Mouse (Mus musculus): Measurements from ENCODE around the gene Lgals3. TPM values are rescaled to one million over a fixed set of nuclear protein-coding genes. Genes with fewer than 3 reads are reported as not detected.

Gene Lgals3
- total RNA-seq, 1 experiment from 2014 or later, result 82.9 TPM

DNA sequence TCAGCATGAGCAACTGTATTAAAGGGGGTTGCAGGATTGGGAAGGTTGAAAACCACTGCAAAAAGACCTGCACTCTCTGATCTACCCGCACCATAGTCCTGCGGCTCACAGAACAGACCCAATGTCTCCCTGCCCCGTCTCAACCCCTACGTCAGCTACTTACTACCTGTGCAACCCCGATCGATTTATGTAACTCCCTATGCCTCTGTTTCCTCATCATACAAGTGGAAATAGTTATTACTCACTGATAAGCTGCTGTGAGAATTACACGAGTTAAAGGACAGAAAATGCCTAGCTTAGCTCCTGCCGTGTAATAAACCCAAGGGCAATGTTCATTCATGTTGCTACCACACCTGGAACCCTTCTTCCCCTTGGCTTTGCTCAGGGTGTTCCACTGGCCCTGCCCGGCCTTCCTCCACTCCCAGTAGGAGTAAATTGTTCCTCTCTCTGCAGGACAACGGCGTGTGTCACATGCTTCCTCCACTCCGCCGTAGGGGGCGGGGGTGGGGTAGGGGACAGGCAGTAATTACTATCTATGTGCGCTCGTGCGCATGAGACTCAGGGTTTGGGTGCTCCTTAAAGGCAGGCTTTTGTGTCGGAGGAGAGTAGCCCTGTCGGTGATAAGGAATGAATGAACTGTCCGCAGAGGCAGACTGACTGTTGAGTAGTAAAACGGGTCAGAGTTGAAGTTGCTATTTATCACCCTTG is 2.7 kb upstream of the Lgals3 start:
- ATAC-seq (ENCODE audit: extremely low read depth, insufficient number of reproducible peaks, low FRiP score, poor library complexity, severe bottlenecking), result no peak

DNA sequence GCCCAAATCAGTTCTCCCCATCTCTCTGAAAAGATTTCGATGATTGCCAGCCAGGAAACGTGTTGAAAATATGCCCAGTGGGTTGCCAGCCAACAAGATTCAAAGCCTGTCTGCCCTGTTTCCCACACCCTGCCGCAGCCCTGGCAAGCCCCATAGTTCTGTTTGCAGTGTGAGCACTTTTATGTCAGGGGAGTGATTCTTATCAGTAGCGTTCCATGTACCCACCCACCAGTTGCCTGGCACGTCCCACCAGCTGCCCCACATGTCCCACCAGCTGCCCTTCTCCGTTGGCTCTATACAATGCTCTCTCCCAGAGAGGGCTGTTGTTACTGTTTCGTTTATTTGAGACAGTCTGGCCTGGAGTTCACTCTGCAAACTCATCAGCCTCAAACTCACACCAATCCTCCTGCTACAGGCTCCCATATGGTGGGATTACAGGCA is 650 bp upstream of the Lgals3 start:
- no peak for ATAC-seq (ENCODE audit: extremely low read depth, insufficient number of reproducible peaks, low FRiP score, poor library complexity, severe bottlenecking)

DNA sequence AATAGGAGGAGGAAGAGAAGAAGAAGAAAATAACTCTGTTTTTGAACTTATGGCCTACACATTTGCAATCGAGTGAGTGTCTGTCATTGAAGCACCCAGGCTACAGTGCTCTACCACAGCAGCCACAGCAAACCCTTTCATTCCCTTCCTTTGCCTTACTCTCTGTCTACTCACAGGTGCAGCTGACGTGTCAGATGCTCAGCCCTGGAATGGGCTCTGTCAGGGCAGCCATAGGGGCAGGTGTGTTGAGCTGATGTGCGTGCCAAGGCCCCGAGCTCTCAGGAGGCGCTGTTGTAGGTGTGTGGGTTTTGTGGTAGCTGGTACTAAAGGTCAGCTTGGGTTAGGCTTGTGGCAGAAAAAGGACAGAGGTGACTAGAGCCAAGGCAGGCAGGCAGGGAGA is 2.2 kb downstream of the Lgals3 start:
- ATAC-seq (ENCODE audit: extremely low read depth, insufficient number of reproducible peaks, low FRiP score, poor library complexity, severe bottlenecking), result no peak

DNA sequence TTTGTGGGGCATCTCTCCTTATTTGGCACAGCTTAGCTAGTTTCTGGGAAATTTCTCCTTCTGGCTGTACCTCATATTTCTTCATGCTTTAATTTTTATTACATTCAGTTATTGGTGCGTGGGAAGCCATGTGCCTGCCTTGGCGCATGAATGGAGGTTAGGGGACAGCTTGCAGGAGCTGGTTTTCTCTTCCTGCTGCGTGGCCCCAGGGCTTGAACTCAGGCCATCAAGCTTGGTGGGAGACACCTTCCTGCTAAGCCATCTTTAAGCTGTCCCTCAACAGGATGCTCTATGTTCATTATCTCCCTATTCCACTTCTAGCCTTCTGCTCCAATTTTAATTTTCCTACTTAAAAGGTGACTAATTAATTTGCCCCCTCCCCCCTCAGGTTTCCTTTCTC is 3.2 kb downstream of the Lgals3 start:
- ATAC-seq (ENCODE audit: extremely low read depth, insufficient number of reproducible peaks, low FRiP score, poor library complexity, severe bottlenecking), result no peak

DNA sequence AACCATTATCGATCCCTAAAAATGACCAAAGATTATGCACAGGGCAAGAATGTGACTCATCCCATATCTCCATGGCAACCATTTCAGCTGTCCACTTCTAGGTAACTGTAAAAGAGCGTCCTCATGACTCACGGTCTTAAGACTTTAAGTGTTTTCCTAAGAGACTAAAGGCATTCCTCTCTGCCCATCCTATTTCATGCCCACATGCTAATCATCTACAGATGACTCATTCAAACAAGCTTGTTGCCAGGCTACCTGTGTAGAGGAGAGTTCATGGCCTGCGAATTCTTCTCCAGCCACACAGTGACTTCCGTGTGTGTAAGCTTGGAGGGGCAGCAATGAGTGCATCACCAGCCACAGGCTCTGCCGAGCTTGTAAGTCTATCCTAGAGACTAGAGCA is 4.1 kb downstream of the Lgals3 start:
- no peak for ATAC-seq (ENCODE audit: extremely low read depth, insufficient number of reproducible peaks, low FRiP score, poor library complexity, severe bottlenecking)

DNA sequence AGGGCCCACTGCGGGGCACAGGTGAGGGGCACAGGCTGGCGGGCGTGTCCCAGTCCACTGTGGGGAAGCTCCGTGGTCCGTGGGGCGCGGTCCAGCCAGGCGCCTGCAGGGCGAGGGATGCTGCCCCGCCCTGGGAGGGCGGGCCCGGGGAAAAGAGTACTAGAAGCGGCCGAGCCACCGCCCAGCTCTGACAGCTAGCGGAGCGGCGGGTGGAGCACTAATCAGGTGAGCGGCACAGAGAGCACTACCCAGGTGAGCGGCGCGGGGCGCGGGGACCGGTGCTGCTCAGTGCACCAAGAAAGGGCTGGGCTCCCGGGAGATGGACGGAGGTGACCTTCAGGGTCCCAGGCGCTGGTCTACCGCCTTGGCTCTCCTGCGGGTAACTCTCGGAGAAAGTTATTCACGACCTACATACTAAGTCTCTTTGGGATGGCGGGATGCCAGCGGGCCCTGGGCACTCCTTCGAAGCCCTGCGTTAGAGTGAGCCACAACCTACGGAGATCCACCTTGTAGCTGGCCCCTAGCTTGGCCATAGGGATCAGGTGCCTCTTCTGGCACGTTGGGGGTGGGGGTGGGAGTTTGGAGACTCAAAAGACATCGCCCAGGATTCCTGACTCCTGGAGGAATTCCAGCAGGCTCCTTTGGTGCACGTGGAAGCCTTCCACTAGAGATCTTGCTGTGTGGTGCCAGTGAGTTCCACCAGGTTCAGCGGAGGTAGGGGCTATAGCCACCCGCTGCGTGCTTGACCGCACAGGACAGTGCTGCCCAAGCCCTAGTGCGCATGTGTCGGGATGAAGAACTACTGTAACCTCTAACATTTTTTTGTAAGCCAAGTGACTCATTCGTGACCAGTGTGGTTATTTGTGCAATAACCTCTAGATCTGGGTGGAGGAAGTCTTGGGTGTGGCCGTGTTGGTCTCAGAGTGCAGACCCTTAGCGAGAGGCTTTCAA is 6.5 kb downstream of the Lgals3 start:
- ATAC-seq (ENCODE audit: extremely low read depth, insufficient number of reproducible peaks, low FRiP score, poor library complexity, severe bottlenecking), result peak; percentile 88

DNA sequence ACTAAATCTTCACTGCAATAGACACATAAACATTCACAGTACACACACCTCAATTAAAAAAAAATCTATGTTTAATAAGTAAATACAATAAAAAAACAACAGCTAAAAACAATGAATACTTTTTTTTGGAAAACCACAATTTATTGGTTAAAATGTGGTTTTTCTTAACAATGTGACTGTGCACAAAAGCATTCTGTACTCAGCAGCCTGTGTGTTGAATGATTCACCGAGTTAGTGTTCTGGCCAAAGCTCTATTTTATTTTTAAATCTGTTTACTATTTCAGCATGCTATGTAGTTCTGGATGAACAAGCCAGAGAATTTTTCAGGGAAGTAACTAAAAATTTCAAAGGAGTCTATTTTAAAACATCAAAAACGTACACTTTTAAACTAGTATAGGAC is 9.0 kb downstream of the Lgals3 start:
- no peak for ATAC-seq (ENCODE audit: extremely low read depth, insufficient number of reproducible peaks, low FRiP score, poor library complexity, severe bottlenecking)

DNA sequence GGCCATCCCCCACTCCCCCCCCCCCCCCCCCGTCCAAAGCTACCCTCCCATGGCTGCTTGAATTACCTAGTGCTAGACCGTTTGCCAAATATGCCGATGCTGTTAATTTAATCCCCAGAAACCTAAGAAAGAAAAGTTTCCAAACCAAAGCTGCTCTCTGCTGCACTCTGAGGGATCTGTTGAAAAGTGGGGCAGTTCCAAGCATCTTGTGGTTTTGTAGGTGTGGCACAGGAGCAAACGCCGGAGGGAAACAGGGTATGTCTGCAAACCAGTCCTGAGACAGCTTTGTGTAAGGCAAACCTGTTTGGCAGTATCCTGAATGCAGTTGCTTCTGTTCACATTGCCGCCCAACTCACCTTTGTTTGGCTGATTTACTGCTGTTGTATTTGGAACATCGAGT is 10.8 kb downstream of the Lgals3 start:
- ATAC-seq (ENCODE audit: extremely low read depth, insufficient number of reproducible peaks, low FRiP score, poor library complexity, severe bottlenecking), result no peak

DNA sequence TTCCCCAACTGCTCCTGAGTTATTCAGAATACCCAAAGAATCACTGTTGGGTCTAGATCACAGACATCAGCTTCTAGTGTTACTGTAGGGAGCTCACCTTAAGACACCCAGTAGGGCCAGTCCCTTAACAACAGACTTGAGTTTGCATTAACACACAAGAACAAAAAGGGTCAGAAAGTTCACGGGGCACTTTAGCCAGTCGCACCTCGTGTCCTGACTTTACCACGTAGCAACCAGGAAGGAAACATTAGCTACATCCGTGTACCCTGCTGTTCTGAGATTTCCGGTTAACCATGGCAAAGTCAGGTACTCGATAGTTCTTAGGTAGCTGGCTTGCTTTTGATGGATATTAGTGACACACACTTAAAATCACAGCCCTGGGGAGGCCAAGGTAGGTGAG is 16.4 kb downstream of the Lgals3 start:
- no peak for ATAC-seq (ENCODE audit: extremely low read depth, insufficient number of reproducible peaks, low FRiP score, poor library complexity, severe bottlenecking)

DNA sequence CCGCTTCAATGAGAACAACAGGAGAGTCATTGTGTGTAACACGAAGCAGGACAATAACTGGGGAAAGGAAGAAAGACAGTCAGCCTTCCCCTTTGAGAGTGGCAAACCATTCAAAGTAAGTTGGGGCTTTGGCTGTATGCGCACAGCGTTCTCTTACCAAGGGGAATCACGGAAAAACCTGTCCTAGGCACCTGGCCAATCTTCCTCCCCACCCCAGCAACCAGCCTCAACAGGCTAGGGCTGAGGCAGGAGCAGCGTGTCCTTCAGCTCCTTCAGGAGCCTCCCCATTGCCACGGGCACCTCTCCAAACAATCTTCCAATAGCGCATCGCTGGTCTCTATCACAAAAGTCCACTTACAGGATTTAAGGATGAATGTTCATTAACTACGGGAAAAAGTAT is 17.1 kb downstream of the Lgals3 start:
- ATAC-seq (ENCODE audit: extremely low read depth, insufficient number of reproducible peaks, low FRiP score, poor library complexity, severe bottlenecking), result no peak

DNA sequence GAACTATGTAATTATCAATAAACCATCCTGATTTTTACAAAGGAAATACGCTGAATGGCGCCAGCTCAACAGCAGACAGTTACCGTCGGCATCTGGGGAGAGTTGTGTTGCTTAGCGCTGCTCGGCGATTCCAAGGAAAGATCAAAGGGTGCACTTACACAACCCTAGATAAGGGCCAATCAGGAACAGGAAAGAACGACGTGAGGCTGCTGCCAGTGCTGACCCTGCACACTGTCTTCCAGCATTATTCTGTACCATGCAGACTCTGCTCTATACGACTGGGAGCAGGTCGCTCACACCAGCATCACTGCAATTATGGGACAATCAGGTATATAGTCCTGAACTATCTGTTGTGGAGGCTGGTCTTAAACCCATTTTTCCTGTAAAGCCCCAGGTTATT is 18.6 kb downstream of the Lgals3 start:
- ATAC-seq (ENCODE audit: extremely low read depth, insufficient number of reproducible peaks, low FRiP score, poor library complexity, severe bottlenecking), result no peak

DNA sequence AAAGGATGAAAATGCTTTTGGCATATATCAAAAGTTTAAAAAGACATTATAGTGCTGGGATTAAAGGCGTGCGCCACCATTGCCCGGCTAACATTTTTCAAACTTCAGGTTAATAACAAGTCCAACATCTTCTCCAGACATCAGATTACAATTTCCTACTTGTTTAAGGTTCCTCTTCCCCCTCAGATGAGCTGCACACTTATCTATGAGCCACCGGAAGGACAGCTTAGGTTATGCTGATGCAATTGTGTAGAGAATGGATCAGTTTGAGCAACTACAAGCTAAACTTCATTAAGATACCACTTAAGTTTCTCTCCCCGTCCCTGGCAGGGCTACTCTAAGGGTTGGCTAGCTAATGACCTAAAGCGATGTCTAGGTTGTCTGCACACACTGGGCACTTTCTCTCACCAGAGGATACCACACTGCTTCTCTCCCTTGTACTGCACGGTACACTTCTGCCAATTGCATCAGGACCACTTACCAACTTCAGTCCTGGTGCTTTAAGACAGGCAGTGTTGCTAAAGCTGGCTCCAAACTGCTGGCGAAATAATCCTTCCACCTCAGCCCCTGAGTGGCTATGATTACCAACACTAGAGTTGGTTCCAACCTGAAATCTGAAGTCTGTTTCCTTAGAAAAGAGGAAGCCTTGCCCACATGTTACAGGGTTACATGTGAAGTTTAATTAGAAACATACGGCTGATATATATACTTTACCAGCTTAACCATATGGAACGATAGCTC is 26.0 kb downstream of the Lgals3 start:
- ATAC-seq (ENCODE audit: extremely low read depth, insufficient number of reproducible peaks, low FRiP score, poor library complexity, severe bottlenecking), result no peak

DNA sequence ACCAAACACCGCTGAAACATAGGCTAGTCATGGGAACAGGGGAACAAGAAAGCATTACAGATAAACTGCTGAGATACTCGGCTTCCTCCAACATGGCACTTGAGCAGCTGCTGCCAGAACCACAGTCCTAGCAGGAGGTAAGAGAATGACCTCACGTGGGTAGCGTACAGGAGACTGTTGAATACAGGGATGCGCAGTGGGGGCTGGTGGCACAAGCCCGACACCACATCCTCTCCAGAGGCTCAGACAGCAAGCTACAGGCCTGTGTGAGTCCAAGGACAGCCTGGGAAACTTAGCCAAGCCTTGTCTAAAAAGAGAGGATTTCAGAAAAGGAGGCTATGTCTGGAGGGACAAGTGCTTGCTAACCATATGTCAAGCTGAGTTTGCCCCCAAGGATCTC is 27.5 kb downstream of the Lgals3 start:
- ATAC-seq (ENCODE audit: extremely low read depth, insufficient number of reproducible peaks, low FRiP score, poor library complexity, severe bottlenecking), result no peak

DNA sequence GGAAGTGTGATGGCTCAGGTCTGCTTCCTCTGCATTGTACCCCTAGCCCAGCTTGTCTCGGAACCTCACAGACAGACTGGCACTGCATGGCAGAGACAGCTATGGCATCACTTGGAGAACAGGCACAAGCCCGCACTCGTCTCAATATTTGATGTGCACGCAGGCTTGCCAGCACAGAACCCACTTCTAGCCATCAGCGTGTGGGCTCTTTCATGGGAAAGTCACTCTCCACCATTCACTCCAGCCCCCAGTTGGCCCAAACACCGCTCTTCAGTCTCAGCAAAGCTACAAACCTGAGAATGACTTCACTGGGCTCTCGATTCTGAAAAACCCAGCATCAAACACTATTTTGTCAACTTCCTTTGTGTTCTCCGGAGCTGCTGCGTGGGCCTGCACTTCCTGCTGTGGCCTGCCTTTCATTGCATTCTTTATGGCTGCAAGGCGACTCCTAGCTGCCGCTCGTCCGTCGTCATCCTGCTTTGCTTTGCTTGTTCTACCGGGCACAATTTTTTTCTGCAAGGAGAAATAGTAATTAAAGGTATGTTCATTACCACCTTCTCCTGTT is 28.0 kb downstream of the Lgals3 start:
- ATAC-seq (ENCODE audit: extremely low read depth, insufficient number of reproducible peaks, low FRiP score, poor library complexity, severe bottlenecking), result no peak

DNA sequence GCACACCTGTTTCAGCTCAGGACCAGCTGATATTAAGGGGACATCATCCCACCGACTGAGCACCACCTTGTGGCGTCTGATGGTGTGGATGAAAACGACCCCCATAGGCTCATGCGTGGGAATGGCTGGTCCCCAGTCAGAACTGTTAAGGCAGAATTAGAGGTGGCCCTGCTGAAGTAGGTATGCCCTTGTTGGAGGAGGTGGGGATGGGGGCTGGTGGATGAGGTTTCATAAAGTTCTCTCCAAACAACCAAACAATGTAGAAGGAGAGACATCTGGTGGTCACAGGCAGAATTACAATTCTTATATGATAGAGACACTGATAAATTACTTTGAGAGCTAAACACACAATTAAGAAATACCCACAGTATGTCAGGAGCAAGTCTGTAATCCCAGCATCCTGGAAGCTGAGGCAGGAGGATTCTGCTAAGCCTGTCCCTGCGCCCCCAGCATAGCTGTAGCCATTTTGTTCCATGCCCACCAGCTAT is 28.7 kb downstream of the Lgals3 start:
- peak; percentile 68; the same call in 1 of the 2 replicates for ATAC-seq (ENCODE audit: extremely low read depth, insufficient number of reproducible peaks, low FRiP score, poor library complexity, severe bottlenecking)

DNA sequence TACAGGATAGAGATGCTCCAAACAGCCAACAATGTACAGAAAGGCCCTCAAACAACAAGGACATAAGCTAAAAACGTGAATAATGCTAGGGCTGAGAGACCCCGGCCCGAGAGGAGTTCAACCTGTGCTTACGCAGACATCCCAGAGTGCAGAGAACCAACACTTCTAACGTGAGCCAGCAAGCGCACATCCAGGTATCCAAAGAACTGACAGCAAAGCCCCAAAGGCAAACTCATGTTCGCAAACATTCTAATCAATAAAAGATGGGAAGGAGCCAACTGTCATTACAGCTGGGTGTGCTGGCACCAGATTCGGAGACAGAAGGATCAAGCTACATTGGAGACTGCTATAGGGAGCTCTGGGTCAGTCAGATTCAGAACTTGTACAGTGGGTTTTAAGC is 35.2 kb downstream of the Lgals3 start:
- no peak for ATAC-seq (ENCODE audit: extremely low read depth, insufficient number of reproducible peaks, low FRiP score, poor library complexity, severe bottlenecking)

DNA sequence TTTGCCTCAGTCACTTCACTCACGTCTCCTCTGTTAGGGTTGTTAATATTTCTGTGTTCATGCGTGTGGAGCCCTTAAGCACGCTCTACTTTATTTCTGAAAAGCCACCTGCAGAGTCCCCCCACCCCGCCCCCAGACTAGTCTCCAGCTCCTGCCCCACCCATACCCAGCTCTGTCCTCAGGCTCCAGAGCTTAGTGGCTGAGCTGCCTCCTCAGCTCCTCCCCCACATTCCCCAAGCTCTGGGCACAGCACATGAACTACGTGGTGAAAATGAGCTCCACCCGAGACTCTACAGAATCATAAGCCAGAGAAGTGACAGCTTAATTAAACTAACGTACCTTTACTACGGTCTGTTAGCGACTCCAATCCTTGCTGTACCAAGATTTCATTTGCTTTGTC is 38.4 kb downstream of the Lgals3 start:
- no peak for ATAC-seq (ENCODE audit: extremely low read depth, insufficient number of reproducible peaks, low FRiP score, poor library complexity, severe bottlenecking)

DNA sequence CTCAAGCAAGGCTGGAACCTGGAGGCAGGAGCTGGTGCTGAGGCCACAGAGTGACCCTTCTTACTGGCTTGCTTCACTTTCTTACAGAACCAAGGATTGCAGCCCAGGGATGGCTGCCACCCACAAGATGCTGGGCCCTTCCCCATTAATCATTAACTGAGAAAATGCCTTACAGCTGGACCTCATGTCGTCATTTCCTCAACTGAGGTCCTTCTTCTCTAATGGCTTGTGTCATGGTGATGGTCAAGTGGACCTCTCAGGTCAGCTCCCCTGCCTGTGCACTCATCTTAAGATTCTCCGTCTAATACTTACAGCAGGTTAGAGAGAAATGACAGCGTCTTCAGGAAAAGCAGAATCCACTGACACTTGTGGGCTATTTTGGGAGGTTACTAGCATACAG is 49.8 kb downstream of the Lgals3 start:
- no peak for ATAC-seq (ENCODE audit: extremely low read depth, insufficient number of reproducible peaks, low FRiP score, poor library complexity, severe bottlenecking)
